Mouse (Mus musculus) heart, adult 2 months (tissue): Measurements from ENCODE around the gene Pigu.

ENCODE experiments used
- CTCF ChIP-seq: fragments of 200-600 bp; IDR thresholded peaks from 2 replicates; pipeline ENCODE4 v1.8.1; 2022; ENCODE audit warnings: antibody characterized with exemption, mild to moderate bottlenecking, moderate library complexity
- EP300 ChIP-seq: fragments of 200-500 bp; IDR thresholded peaks from 2 replicates; pipeline ENCODE4 v1.6.1; 2011; ENCODE audit warnings: low read depth, low read length, control low read depth; ENCODE audit not compliant: insufficient read depth
- POLR2A ChIP-seq: fragments of 200-500 bp; IDR thresholded peaks from 2 replicates; pipeline ENCODE4 v1.6.1; 2011; ENCODE audit warnings: mild to moderate bottlenecking, low read depth, low read length, control low read depth; ENCODE audit not compliant: insufficient read depth

DNA sequence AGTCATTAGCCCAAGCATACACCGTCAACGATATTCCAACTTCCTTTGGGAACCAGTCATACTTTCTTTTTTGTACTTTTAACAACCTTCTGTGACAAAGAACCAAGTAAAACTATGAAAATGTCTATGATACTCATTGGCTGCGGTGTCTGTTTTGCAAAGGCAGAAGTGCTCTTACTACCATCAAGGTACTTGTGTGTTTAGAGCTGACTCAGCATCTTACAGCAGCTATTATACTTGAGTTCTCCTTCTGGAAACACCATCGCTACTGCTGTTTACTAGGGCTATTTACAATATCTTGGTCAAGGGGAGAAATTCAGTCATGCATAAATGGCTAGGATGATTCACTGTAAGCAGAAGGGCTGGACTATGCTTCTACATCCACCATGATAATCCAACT is 44.7 kb upstream of the Pigu start:
- TF ChIP-seq CTCF (no peak), POLR2A (no peak), EP300 (no peak)
